Mouse (Mus musculus) embryonic facial prominence, embryonic 14.5 days (tissue): Measurements from ENCODE around the gene Ascc1. TPM values are rescaled to one million over a fixed set of nuclear protein-coding genes. Genes with fewer than 3 reads are reported as not detected.
"Not testable (repeated sequence)": the region's sequence is repeated elsewhere in the genome, so short reads cannot be mapped to it uniquely, and the experiment has no call there.

Experiments
- ATAC-seq: fragments of 200-750 bp; cut with Nextera tagmentation; 2 replicates; pipeline ENCODE4 v1.8.0; 2017; ENCODE audit warnings: low read depth, moderate number of reproducible peaks, moderate TSS enrichment
- DNase-seq: peaks from one replicate; pipeline ENCODE4 v3.0.0-alpha.2; 2015; ENCODE audit warnings: low spot score
- H3K27ac ChIP-seq: fragments of 300-500 bp; sonication (generic); replicated peaks from 2 replicates; pipeline ENCODE4 v1.5.1; 2014; ENCODE audit warnings: low read depth, mild to moderate bottlenecking, low read length, moderate library complexity
- H3K27me3 ChIP-seq: fragments of 300-500 bp; sonication (generic); replicated peaks from 2 replicates; pipeline ENCODE4 v1.6.1; 2014; ENCODE audit warnings: low read length; ENCODE audit not compliant: control insufficient read depth, insufficient read depth
- H3K36me3 ChIP-seq: fragments of 300-500 bp; sonication (generic); 2 replicates; pipeline ENCODE4 v1.6.1; 2014; ENCODE audit warnings: low read length, mixed read lengths; ENCODE audit not compliant: control insufficient read depth, insufficient read depth
- H3K4me1 ChIP-seq: fragments of 300-500 bp; sonication (generic); 2 replicates; pipeline ENCODE4 v1.6.1; 2014; ENCODE audit warnings: antibody characterized with exemption, low read length; ENCODE audit not compliant: control insufficient read depth, insufficient read depth
- H3K4me2 ChIP-seq: fragments of 300-500 bp; sonication (generic); 2 replicates; pipeline ENCODE4 v1.6.1; 2014; ENCODE audit warnings: low read depth, mild to moderate bottlenecking, low read length, moderate library complexity, mixed read lengths
- H3K4me3 ChIP-seq: fragments of 300-500 bp; sonication (generic); 2 replicates; pipeline ENCODE4 v1.5.1; 2014; ENCODE audit warnings: low read depth, mild to moderate bottlenecking, low read length
- H3K9ac ChIP-seq: fragments of 300-500 bp; sonication (generic); 2 replicates; pipeline ENCODE4 v1.6.1; 2014; ENCODE audit warnings: low read depth, mild to moderate bottlenecking, low read length, moderate library complexity, mixed read lengths
- H3K9me3 ChIP-seq: fragments of 300-500 bp; sonication (generic); 2 replicates; pipeline ENCODE4 v1.6.1; 2016; ENCODE audit warnings: low read length; ENCODE audit not compliant: control insufficient read depth
- WGBS: fragments of 180-500 bp; shearing (Covaris S2); extraction: QIAGEN DNeasy Blood & Tissue Kit; methylation state at CpG from one replicate; pipeline ENCODE4 v1.1.7; 2014; 5-methylcytosine and 5-hydroxymethylcytosine counted together
- polyA plus RNA-seq: library from polyadenylated mRNA; unstranded; fragments of >200 nt; fragmentation: Nextera tagmentation; extraction: Ambion mirVana; gene quantifications from 2 replicates; pipeline ENCODE4 v1.2.1, GENCODE M21; 2014

Ascc1 gene
- polyA plus RNA-seq, 1 experiment from 2014 or later, result 36.5 TPM

- no peak overlapping the region for H3K27ac ChIP-seq
These were observed 127.9 kb downstream of the Ascc1 start for GRCm38 (mm10) chr10:60130504-60130903.

GRCm38 (mm10) chr10:60133501-60133900 is 130.9 kb downstream of the Ascc1 start:
- Histone ChIP-seq H3K27me3 (no peaks in the 10 kb centered on the region), H3K4me2 (peak overlapping the region; percentile 26), H3K36me3 (no peaks in the 10 kb centered on the region), H3K27ac (no peak overlapping the region), H3K9ac (no peak overlapping the region), H3K9me3 (no peaks in the 10 kb centered on the region), H3K4me3 (no peak overlapping the region), H3K4me1 (peaks cover 10% of the 10 kb centered on the region; the same call in 1 of the 2 replicates)
- 5% methylated on average over 6 of the region's 6 CpGs for WGBS
- DNase-seq (peak; percentile 53), ATAC-seq (peak; percentile 53; the same call in 1 of the 2 replicates)

More at GRCm38 (mm10) chr10:60130504-60130903, 127.9 kb downstream of the Ascc1 start:
- ATAC-seq (no peak), DNase-seq (no peak)
- H3K27me3 ChIP-seq, result no peaks in the 10 kb centered on the region
- no peak overlapping the region for H3K9ac ChIP-seq
- H3K36me3 ChIP-seq, result no peaks in the 10 kb centered on the region
- no peak overlapping the region for H3K4me2 ChIP-seq
- no peak overlapping the region for H3K4me3 ChIP-seq
- no peaks in the 10 kb centered on the region for H3K9me3 ChIP-seq
- H3K4me1 ChIP-seq, result peaks cover 10% of the 10 kb centered on the region; the same call in 1 of the 2 replicates
- 85% methylated on average over 4 of the region's 4 CpGs for WGBS

GRCm38 (mm10) chr10:60134201-60134600 is 131.6 kb downstream of the Ascc1 start:
- H3K9me3 ChIP-seq, result no peaks in the 10 kb centered on the region
- H3K4me2 ChIP-seq, result no peak overlapping the region
- whole genome bisulfite sequencing, result 40% methylated on average over 7 of the region's 9 CpGs

GRCm38 (mm10) chr10:60136010-60136409 is 133.4 kb downstream of the Ascc1 start:
- ATAC-seq, H3K27ac ChIP-seq, H3K36me3 ChIP-seq, H3K27me3 ChIP-seq, H3K9ac ChIP-seq, H3K4me3 ChIP-seq, H3K9me3 ChIP-seq, H3K4me2 ChIP-seq, DNase-seq: not testable (repeated sequence)
- H3K4me1 ChIP-seq, result peaks cover 10% of the 10 kb centered on the region; the same call in 1 of the 2 replicates
- WGBS, result 33% methylated on average over 1 of the region's 1 CpGs

More at GRCm38 (mm10) chr10:60134201-60134600, 131.6 kb downstream of the Ascc1 start:
- H3K27me3 ChIP-seq, result no peaks in the 10 kb centered on the region
- peaks cover 10% of the 10 kb centered on the region; the same call in 1 of the 2 replicates for H3K4me1 ChIP-seq
- no peak overlapping the region for H3K9ac ChIP-seq
- no peak overlapping the region for H3K4me3 ChIP-seq
- DNase-seq (no peak), ATAC-seq (no peak)
- H3K36me3 ChIP-seq, result no peaks in the 10 kb centered on the region
- H3K27ac ChIP-seq, result no peak overlapping the region

- Histone ChIP-seq H3K27me3 (no peaks in the 10 kb centered on the region), H3K9ac (no peak overlapping the region), H3K4me3 (no peak overlapping the region), H3K4me1 (peaks cover 10% of the 10 kb centered on the region; the same call in 1 of the 2 replicates), H3K9me3 (no peaks in the 10 kb centered on the region), H3K36me3 (no peaks in the 10 kb centered on the region), H3K4me2 (no peak overlapping the region), H3K27ac (no peak overlapping the region)
- DNase-seq (no peak), ATAC-seq (no peak)
- 74% methylated on average over 7 of the region's 7 CpGs for WGBS
These were observed 134.3 kb downstream of the Ascc1 start for GRCm38 (mm10) chr10:60136935-60137334.

- no peaks in the 10 kb centered on the region for H3K27me3 ChIP-seq
- no peak overlapping the region for H3K9ac ChIP-seq
- H3K4me3 ChIP-seq, result no peak overlapping the region
- ATAC-seq, result no peak
- peaks cover 5% of the 10 kb centered on the region; the same call in 1 of the 2 replicates for H3K4me1 ChIP-seq
- H3K4me2 ChIP-seq, result no peak overlapping the region
- no peak overlapping the region for H3K27ac ChIP-seq
- no peak for DNase-seq
- H3K9me3 ChIP-seq, result no peaks in the 10 kb centered on the region
- WGBS, result 80% methylated on average over 5 of the region's 5 CpGs
- no peaks in the 10 kb centered on the region for H3K36me3 ChIP-seq
These were observed 136.1 kb downstream of the Ascc1 start for GRCm38 (mm10) chr10:60138680-60139079.

GRCm38 (mm10) chr10:60140751-60141150 is 138.1 kb downstream of the Ascc1 start:
- 90% methylated on average over 4 of the region's 4 CpGs for WGBS
- no peaks in the 10 kb centered on the region for H3K27me3 ChIP-seq

GRCm38 (mm10) chr10:60141656-60142160 is 139.1 kb downstream of the Ascc1 start:
- no peak overlapping the region for H3K4me3 ChIP-seq
- no peak for DNase-seq
- H3K27ac ChIP-seq, result no peak overlapping the region
- no peaks in the 10 kb centered on the region for H3K27me3 ChIP-seq
- no peaks in the 10 kb centered on the region for H3K36me3 ChIP-seq
- 87% methylated on average over 2 of the region's 3 CpGs for WGBS
- no peaks in the 10 kb centered on the region for H3K4me1 ChIP-seq
- H3K4me2 ChIP-seq, result no peak overlapping the region
- ATAC-seq, result no peak
- H3K9ac ChIP-seq, result no peak overlapping the region
- no peaks in the 10 kb centered on the region for H3K9me3 ChIP-seq

More at GRCm38 (mm10) chr10:60140751-60141150, 138.1 kb downstream of the Ascc1 start:
- Histone ChIP-seq H3K36me3 (no peaks in the 10 kb centered on the region), H3K27ac (no peak overlapping the region), H3K9me3 (no peaks in the 10 kb centered on the region), H3K4me1 (no peaks in the 10 kb centered on the region), H3K9ac (no peak overlapping the region), H3K4me2 (no peak overlapping the region), H3K4me3 (no peak overlapping the region)
- ATAC-seq (no peak), DNase-seq (no peak)

- not testable (repeated sequence) for ATAC-seq, H3K4me3 ChIP-seq
- 57% methylated on average over 10 of the region's 10 CpGs for WGBS
These were observed 145.0 kb downstream of the Ascc1 start for GRCm38 (mm10) chr10:60147510-60148047.

More at GRCm38 (mm10) chr10:60147510-60148047, 145.0 kb downstream of the Ascc1 start:
- H3K4me1 ChIP-seq, DNase-seq, H3K4me2 ChIP-seq, H3K27me3 ChIP-seq, H3K36me3 ChIP-seq, H3K27ac ChIP-seq, H3K9ac ChIP-seq, H3K9me3 ChIP-seq: not testable (repeated sequence)
